Mouse (Mus musculus) heart, postnatal 4 days (tissue): ENCODE measurements at regions not wholly inside any gene's neighbourhood (a gene's known extent, or its start where the extent isn't known, plus 50 kb on each side); places are given as distances from the start of the nearest gene placed in this dataset.
A peak's percentile ranks its signal among the peaks of the same experiment; 100 is the strongest.

Experiments used
- DNase-seq: peaks from one replicate; pipeline ENCODE4 v3.0.0; 2021

- DNase-seq = no peak
Measured at GRCm38 (mm10) chr13:111170269-111171165, 84.3 kb upstream of the Actbl2 start.

GRCm38 (mm10) chr13:111179186-111179585 is 75.6 kb upstream of the Actbl2 start:
- no peak for DNase-seq

GRCm38 (mm10) chr13:111183293-111183692 is 71.5 kb upstream of the Actbl2 start:
- DNase-seq = no peak

GRCm38 (mm10) chr13:111185799-111186198 is 69.0 kb upstream of the Actbl2 start:
- DNase-seq = no peak

GRCm38 (mm10) chr13:111186833-111187232 is 68.0 kb upstream of the Actbl2 start:
- DNase-seq = no peak

GRCm38 (mm10) chr13:111193919-111194318 is 60.9 kb upstream of the Actbl2 start:
- DNase-seq = no peak

- DNase-seq = no peak
Measured at GRCm38 (mm10) chr13:111194337-111194736, 60.5 kb upstream of the Actbl2 start.

- DNase-seq = no peak
Measured at GRCm38 (mm10) chr13:111201532-111201931, 53.3 kb upstream of the Actbl2 start.

GRCm38 (mm10) chr13:111204580-111205285 is 50.1 kb upstream of the Actbl2 start:
- DNase-seq = peak; percentile 38
